Mouse (Mus musculus) heart, embryonic 13.5 days (tissue): ENCODE measurements around the gene H2-Ab1. TPM values are rescaled to one million over a fixed set of nuclear protein-coding genes. Genes with fewer than 3 reads are reported as not detected.

Experiments used
- polyA plus RNA-seq: library from polyadenylated mRNA; unstranded; fragments of >200 nt; fragmentation: Nextera tagmentation; extraction: Ambion mirVana; gene quantifications from 2 replicates; pipeline ENCODE4 v1.2.1, GENCODE M21; 2015

H2-Ab1 gene
- polyA plus RNA-seq, 1 experiment from 2014 or later = 13.0 TPM

Other genes starting within 250 kb of the H2-Ab1 start
- gene Ring1, start 233.0 kb upstream of the H2-Ab1 start, polyA plus RNA-seq = 10.4 and 14.9 TPM in 2 replicates
- gene H2-Ke6, start 229.6 kb upstream of the H2-Ab1 start, polyA plus RNA-seq = 37.7 and 45.6 TPM in 2 replicates
- 128 and 130 TPM in 2 replicates for gene Slc39a7, start 226.0 kb upstream of the H2-Ab1 start, polyA plus RNA-seq
- 28.5 and 32.4 TPM in 2 replicates for gene Rxrb, start 225.9 kb upstream of the H2-Ab1 start, polyA plus RNA-seq
- 0.34 and 0.64 TPM in 2 replicates for gene Col11a2, start 218.3 kb upstream of the H2-Ab1 start, polyA plus RNA-seq
- 0.23 TPM in 2 replicates for gene H2-Oa, start 165.3 kb upstream of the H2-Ab1 start, polyA plus RNA-seq
- 6.0 TPM in 2 replicates for gene H2-DMa, start 138.1 kb upstream of the H2-Ab1 start, polyA plus RNA-seq
- 69.0 and 70.0 TPM in 2 replicates for gene Brd2, start 135.1 kb upstream of the H2-Ab1 start, polyA plus RNA-seq
- 0.15 and 0.20 TPM in 2 replicates for gene H2-DMb2, start 114.4 kb upstream of the H2-Ab1 start, polyA plus RNA-seq
- 0.24 and 0.27 TPM in 2 replicates for gene H2-DMb1, start 104.6 kb upstream of the H2-Ab1 start, polyA plus RNA-seq
- gene Tap1, start 70.1 kb upstream of the H2-Ab1 start, polyA plus RNA-seq = 1.4 and 1.6 TPM in 2 replicates
- 1.7 and 2.1 TPM in 2 replicates for gene Psmb9, start 69.9 kb upstream of the H2-Ab1 start, polyA plus RNA-seq
- gene Psmb8, start 60.0 kb upstream of the H2-Ab1 start, polyA plus RNA-seq = 3.2 and 4.3 TPM in 2 replicates
- 1.8 and 2.1 TPM in 2 replicates for gene Tap2, start 54.2 kb upstream of the H2-Ab1 start, polyA plus RNA-seq
- not detected in 2 replicates for gene H2-Ob, start 18.8 kb upstream of the H2-Ab1 start, polyA plus RNA-seq
- 0.80 and 1.4 TPM in 2 replicates for gene H2-Aa, start 30.1 kb downstream of the H2-Ab1 start, polyA plus RNA-seq
- 2.4 and 3.1 TPM in 2 replicates for gene H2-Eb1, start 48.2 kb downstream of the H2-Ab1 start, polyA plus RNA-seq
- gene H2-Eb2, start 68.0 kb downstream of the H2-Ab1 start, polyA plus RNA-seq = not detected in 2 replicates
- gene Btnl2, start 97.1 kb downstream of the H2-Ab1 start, polyA plus RNA-seq = not detected in 2 replicates
- not detected in 2 replicates for gene Btnl1, start 119.4 kb downstream of the H2-Ab1 start, polyA plus RNA-seq
- gene BC051142, start 141.1 kb downstream of the H2-Ab1 start, polyA plus RNA-seq = 0.19 TPM in 1 of 2 replicates, not detected in the other
- gene Btnl4, start 219.6 kb downstream of the H2-Ab1 start, polyA plus RNA-seq = not detected in 2 replicates